ENCODE assay signal across 8 mouse cellular contexts in the genomic region with DNA sequence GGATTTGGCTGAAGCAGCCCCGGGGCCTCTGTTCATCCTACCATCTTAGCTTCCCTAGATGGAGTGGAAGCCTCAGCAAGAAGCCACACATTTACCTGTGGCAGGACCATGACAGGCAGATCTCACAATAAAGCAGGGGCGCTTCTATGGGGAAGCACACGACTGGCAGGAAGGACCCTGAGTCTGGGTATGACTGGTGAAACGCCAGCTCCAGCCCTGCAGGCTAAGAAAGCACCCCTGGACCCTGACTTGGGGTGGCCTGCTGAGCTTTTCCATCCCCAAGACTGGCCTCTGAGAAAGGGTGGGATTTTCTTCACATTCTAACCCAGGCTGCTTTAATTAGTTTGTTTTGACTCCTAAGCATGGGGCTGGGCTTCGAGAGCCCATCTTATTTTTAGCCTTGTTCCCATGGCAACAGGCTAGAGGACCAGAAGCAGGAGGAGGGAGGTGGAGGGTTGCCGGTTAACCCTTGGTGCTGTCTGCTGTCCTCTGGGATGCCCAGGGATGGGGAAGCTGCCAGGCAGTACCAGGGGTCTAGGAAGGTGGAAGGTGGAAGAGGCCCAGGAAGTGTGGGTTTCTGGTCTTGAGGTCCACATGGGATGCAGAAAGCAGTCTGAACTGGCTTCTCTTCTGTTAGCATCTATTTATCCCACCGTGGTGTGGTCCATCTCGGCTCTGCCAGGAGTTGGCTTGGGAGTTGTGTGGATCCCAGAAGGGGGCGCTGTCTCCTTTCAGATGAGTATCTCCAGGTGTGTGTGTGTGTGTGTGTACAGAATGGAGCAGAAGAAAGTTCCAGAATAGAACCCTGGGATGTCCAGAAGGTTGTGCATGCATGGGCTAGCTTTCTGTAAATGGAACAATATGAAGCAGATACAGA.
DNase-seq lines count a peak whose midpoint lies in the region; ATAC-seq and TF ChIP-seq lines count a peak whose summit lies in the region.

No protein-coding gene starts in this region.

- 35% methylated on average over 9 of the region's 9 CpGs for WGBS in liver, embryonic 11.5 days
- 12% methylated on average over 9 of the region's 9 CpGs for WGBS in hindbrain, postnatal 0 days
- 8% methylated on average over 9 of the region's 9 CpGs for WGBS in midbrain, postnatal 0 days

- peak; percentile 86 for TF ChIP-seq CTCF in hindbrain, postnatal 0 days (IDR thresholded peaks at IDR 0.05; ENCODE audit: low read depth)
- peak; percentile 91 for TF ChIP-seq CTCF in midbrain, postnatal 0 days (IDR thresholded peaks at IDR 0.05)

- H3K4me2 ChIP-seq in liver, embryonic 11.5 days = no peak overlapping the region
- H3K4me2 ChIP-seq in hindbrain, postnatal 0 days (ENCODE audit: low read depth, low read length) = no peak overlapping the region
- peak overlapping the region; percentile 16; the same call in 1 of the 2 replicates for H3K4me2 ChIP-seq in midbrain, postnatal 0 days (ENCODE audit: low read depth, low read length, poor library complexity, severe bottlenecking)

- H3K36me3 ChIP-seq in liver, embryonic 11.5 days (ENCODE audit: control insufficient read depth, insufficient read depth, low read length) = no peaks in the 10 kb centered on the region
- no peaks in the 10 kb centered on the region for H3K36me3 ChIP-seq in hindbrain, postnatal 0 days (ENCODE audit: insufficient read depth, low read length)
- H3K36me3 ChIP-seq in midbrain, postnatal 0 days (ENCODE audit: insufficient read depth, low read length) = no peaks in the 10 kb centered on the region

- H3K9ac ChIP-seq in liver, embryonic 11.5 days (ENCODE audit: low read depth, low read length) = no peak overlapping the region
- 0 out of 2 replicates have a peak overlapping the region, but pooled peaks have one; percentile 5 for H3K9ac ChIP-seq in hindbrain, postnatal 0 days (replicated peaks; ENCODE audit: low read length)
- H3K9ac ChIP-seq in midbrain, postnatal 0 days (replicated peaks; ENCODE audit: low read length, poor library complexity, severe bottlenecking) = no peak overlapping the region

- peak; percentile 51 for DNase-seq in liver
- no peak for DNase-seq in liver, embryonic 11.5 days (ENCODE audit: low spot score)
- DNase-seq in cerebellum, adult 9-10 months = peak; percentile 39
- DNase-seq in frontal cortex, adult 2 months (ENCODE audit: extremely low spot score in 1 of 2, low spot score in 1 of 2) = peak; percentile 35 to 91
- peak; percentile 93 for DNase-seq in hindbrain, postnatal 0 days (ENCODE audit: low spot score)
- DNase-seq in left cerebral cortex, postnatal 14 days (ENCODE audit: low spot score in 2 of 2) = peak; percentile 89 to 94
- DNase-seq in midbrain, postnatal 0 days (ENCODE audit: low spot score) = peak; percentile 90
- peak; percentile 77 for DNase-seq in urinary bladder, postnatal 14 days (ENCODE audit: low spot score)

- intact Hi-C loops in left cerebral cortex, postnatal 14 days (cut with DNase I) = loop anchor here (2.0 kb wide), 1 partner anchor 72 kb away; no protein-coding TSS in a partner anchor

- H3K4me3 ChIP-seq in liver, embryonic 11.5 days (ENCODE audit: low read depth, low read length) = no peak overlapping the region
- no peak overlapping the region for H3K4me3 ChIP-seq in hindbrain, postnatal 0 days (ENCODE audit: low read length)
- H3K4me3 ChIP-seq in midbrain, postnatal 0 days (ENCODE audit: low read depth, low read length) = no peak overlapping the region

- H3K27me3 ChIP-seq in liver, embryonic 11.5 days (replicated peaks; ENCODE audit: control insufficient read depth, insufficient read depth, low read length) = no peaks in the 10 kb centered on the region
- H3K27me3 ChIP-seq in hindbrain, postnatal 0 days (ENCODE audit: insufficient read depth, low read length) = no peaks in the 10 kb centered on the region
- H3K27me3 ChIP-seq in midbrain, postnatal 0 days (ENCODE audit: insufficient read depth, low read length) = no peaks in the 10 kb centered on the region

- no peaks in the 10 kb centered on the region; the same call in 1 of the 2 replicates for H3K4me1 ChIP-seq in liver, embryonic 11.5 days (replicated peaks; ENCODE audit: control insufficient read depth, insufficient read depth, low read length)
- peaks cover 8% of the 10 kb centered on the region for H3K4me1 ChIP-seq in hindbrain, postnatal 0 days (ENCODE audit: insufficient read depth, low read length)
- peaks cover 9% of the 10 kb centered on the region; the same call in 1 of the 2 replicates for H3K4me1 ChIP-seq in midbrain, postnatal 0 days (ENCODE audit: insufficient read depth, low read length)

- no peak for ATAC-seq in liver, embryonic 11.5 days (replicated peaks; ENCODE audit: low FRiP score)
- ATAC-seq in hindbrain, postnatal 0 days = peak; percentile 86
- peak; percentile 77 for ATAC-seq in midbrain, postnatal 0 days (ENCODE audit: low FRiP score)

- no peaks in the 10 kb centered on the region for H3K9me3 ChIP-seq in liver, embryonic 11.5 days (ENCODE audit: control insufficient read depth, low read length)
- H3K9me3 ChIP-seq in hindbrain, postnatal 0 days (ENCODE audit: low read length) = no peaks in the 10 kb centered on the region
- H3K9me3 ChIP-seq in midbrain, postnatal 0 days (ENCODE audit: low read length) = no peaks in the 10 kb centered on the region

- H3K27ac ChIP-seq in liver, embryonic 11.5 days (ENCODE audit: low read depth, low read length) = no peak overlapping the region
- peak overlapping the region; percentile 68; the same call in 1 of the 2 replicates for H3K27ac ChIP-seq in hindbrain, postnatal 0 days
- H3K27ac ChIP-seq in midbrain, postnatal 0 days (ENCODE audit: low read depth, low read length) = peak overlapping the region; percentile 70
